Mouse (Mus musculus) embryonic facial prominence, embryonic 15.5 days (tissue): ENCODE measurements at regions not wholly inside any gene's neighbourhood (a gene's known extent, or its start where the extent isn't known, plus 50 kb on each side); places are given as distances from the start of the nearest gene placed in this dataset.

Experiments used
- ATAC-seq: fragments of 200-750 bp; cut with Nextera tagmentation; 2 replicates; pipeline ENCODE4 v1.8.0; 2017; ENCODE audit warnings: low read depth, moderate TSS enrichment; ENCODE audit not compliant: insufficient number of reproducible peaks, low FRiP score, low TSS enrichment
- H3K27ac ChIP-seq: fragments of 300-500 bp; sonication (generic); replicated peaks from 2 replicates; pipeline ENCODE4 v1.5.1; 2015; ENCODE audit warnings: mild to moderate bottlenecking, inconsistent platforms
- H3K27me3 ChIP-seq: fragments of 300-500 bp; sonication (generic); 2 replicates; pipeline ENCODE4 v1.6.1; 2015; ENCODE audit warnings: inconsistent platforms
- H3K36me3 ChIP-seq: fragments of 300-500 bp; sonication (generic); 2 replicates; pipeline ENCODE4 v1.6.1; 2015; ENCODE audit warnings: mild to moderate bottlenecking, inconsistent platforms
- H3K4me1 ChIP-seq: fragments of 300-500 bp; sonication (generic); 2 replicates; pipeline ENCODE4 v1.6.1; 2015; ENCODE audit warnings: inconsistent platforms
- H3K4me2 ChIP-seq: fragments of 300-500 bp; sonication (generic); replicated peaks from 2 replicates; pipeline ENCODE4 v1.6.1; 2015; ENCODE audit warnings: mild to moderate bottlenecking, inconsistent platforms
- H3K4me3 ChIP-seq: fragments of 300-500 bp; sonication (generic); replicated peaks from 2 replicates; pipeline ENCODE4 v1.5.1; 2015; ENCODE audit warnings: mild to moderate bottlenecking, inconsistent platforms
- H3K9ac ChIP-seq: fragments of 300-500 bp; sonication (generic); 2 replicates; pipeline ENCODE4 v1.6.1; 2015; ENCODE audit warnings: inconsistent platforms
- H3K9me3 ChIP-seq: fragments of 300-500 bp; sonication (generic); replicated peaks from 2 replicates; pipeline ENCODE4 v1.6.1; 2016; ENCODE audit warnings: inconsistent platforms
- WGBS: fragments of 180-500 bp; shearing (Covaris S2); methylation state at CpG from one replicate; pipeline ENCODE4 v1.1.7; 2015; 5-methylcytosine and 5-hydroxymethylcytosine counted together

GRCm38 (mm10) chr6:100495131-100495530 is 175.8 kb downstream of the Shq1 start:
- WGBS, result 38% methylated on average over 12 of the region's 12 CpGs
- H3K4me2 ChIP-seq, result no peak overlapping the region
- H3K9me3 ChIP-seq, result no peaks in the 10 kb centered on the region
- peak; percentile 41; the same call in 1 of the 2 replicates for ATAC-seq
- no peaks in the 10 kb centered on the region for H3K36me3 ChIP-seq
- no peak overlapping the region for H3K4me3 ChIP-seq
- H3K9ac ChIP-seq, result no peak overlapping the region
- H3K4me1 ChIP-seq, result peaks cover 18% of the 10 kb centered on the region
- no peaks in the 10 kb centered on the region for H3K27me3 ChIP-seq
- peak overlapping the region; percentile 28; the same call in 1 of the 2 replicates for H3K27ac ChIP-seq

- no peaks in the 10 kb centered on the region for H3K27me3 ChIP-seq
- H3K4me1 ChIP-seq, result peaks cover 12% of the 10 kb centered on the region
- no peak for ATAC-seq
- H3K4me2 ChIP-seq, result no peak overlapping the region
- H3K27ac ChIP-seq, result no peak overlapping the region
- no peak overlapping the region for H3K9ac ChIP-seq
- no peaks in the 10 kb centered on the region for H3K9me3 ChIP-seq
- WGBS, result 72% methylated on average over 1 of the region's 1 CpGs
- H3K36me3 ChIP-seq, result no peaks in the 10 kb centered on the region
- H3K4me3 ChIP-seq, result no peak overlapping the region
Observed at GRCm38 (mm10) chr6:100493558-100493957, 177.4 kb downstream of the Shq1 start.

GRCm38 (mm10) chr6:100491811-100492210 is 179.1 kb downstream of the Shq1 start:
- Histone ChIP-seq H3K9ac (no peak overlapping the region), H3K4me2 (no peak overlapping the region), H3K27me3 (no peaks in the 10 kb centered on the region), H3K4me3 (no peak overlapping the region), H3K36me3 (no peaks in the 10 kb centered on the region), H3K9me3 (no peaks in the 10 kb centered on the region), H3K27ac (no peak overlapping the region), H3K4me1 (peaks cover 12% of the 10 kb centered on the region)
- WGBS, result 90% methylated on average over 6 of the region's 6 CpGs
- no peak for ATAC-seq

GRCm38 (mm10) chr6:100490920-100491712 is 179.8 kb downstream of the Shq1 start:
- WGBS, result 89% methylated on average over 7 of the region's 7 CpGs
- no peak overlapping the region for H3K4me3 ChIP-seq
- ATAC-seq, result no peak
- H3K9ac ChIP-seq, result no peak overlapping the region
- no peaks in the 10 kb centered on the region for H3K36me3 ChIP-seq
- H3K27ac ChIP-seq, result no peak overlapping the region
- H3K9me3 ChIP-seq, result no peaks in the 10 kb centered on the region
- no peaks in the 10 kb centered on the region for H3K27me3 ChIP-seq
- H3K4me2 ChIP-seq, result no peak overlapping the region
- H3K4me1 ChIP-seq, result peaks cover 12% of the 10 kb centered on the region

- H3K4me1 ChIP-seq, result peaks cover 26% of the 10 kb centered on the region
- H3K4me2 ChIP-seq, result peak overlapping the region; percentile 21; the same call in 1 of the 2 replicates
- H3K27me3 ChIP-seq, result no peaks in the 10 kb centered on the region
- no peak overlapping the region for H3K9ac ChIP-seq
- H3K9me3 ChIP-seq, result no peaks in the 10 kb centered on the region
- H3K4me3 ChIP-seq, result no peak overlapping the region
- WGBS, result 33% methylated on average over 3 of the region's 3 CpGs
- ATAC-seq, result 0 out of 2 replicates have a peak, but pooled peaks have one; percentile 5
- peak overlapping the region; percentile 68; the same call in 1 of the 2 replicates for H3K27ac ChIP-seq
- no peaks in the 10 kb centered on the region for H3K36me3 ChIP-seq
Observed at GRCm38 (mm10) chr6:100483836-100484235, 187.1 kb downstream of the Shq1 start.

- no peaks in the 10 kb centered on the region for H3K36me3 ChIP-seq
- peak overlapping the region; percentile 68 for H3K27ac ChIP-seq
- H3K4me3 ChIP-seq, result no peak overlapping the region
- no peaks in the 10 kb centered on the region for H3K27me3 ChIP-seq
- H3K9ac ChIP-seq, result no peak overlapping the region
- peak overlapping the region; percentile 21 for H3K4me2 ChIP-seq
- H3K9me3 ChIP-seq, result no peaks in the 10 kb centered on the region
- peak; percentile 72; the same call in 1 of the 2 replicates for ATAC-seq
- H3K4me1 ChIP-seq, result peaks cover 26% of the 10 kb centered on the region
- 5% methylated on average over 14 of the region's 14 CpGs for WGBS
Observed at GRCm38 (mm10) chr6:100483084-100483810, 187.7 kb downstream of the Shq1 start.

GRCm38 (mm10) chr6:100482572-100482971 is 188.4 kb downstream of the Shq1 start:
- WGBS, result 11% methylated on average over 7 of the region's 7 CpGs
- Histone ChIP-seq H3K36me3 (no peaks in the 10 kb centered on the region), H3K4me2 (peak overlapping the region; percentile 21), H3K27me3 (no peaks in the 10 kb centered on the region), H3K4me1 (peaks cover 26% of the 10 kb centered on the region), H3K9me3 (no peaks in the 10 kb centered on the region), H3K9ac (no peak overlapping the region), H3K27ac (peak overlapping the region; percentile 68), H3K4me3 (no peak overlapping the region)
- ATAC-seq, result no peak

GRCm38 (mm10) chr6:100480525-100480924 is 190.4 kb downstream of the Shq1 start:
- H3K9ac ChIP-seq, result no peak overlapping the region
- 83% methylated on average over 3 of the region's 3 CpGs for WGBS

GRCm38 (mm10) chr6:100479881-100480280 is 191.1 kb downstream of the Shq1 start:
- no peak for ATAC-seq
- Histone ChIP-seq H3K27me3 (no peaks in the 10 kb centered on the region), H3K4me3 (no peak overlapping the region), H3K36me3 (no peaks in the 10 kb centered on the region), H3K4me1 (peaks cover 26% of the 10 kb centered on the region), H3K9me3 (no peaks in the 10 kb centered on the region), H3K27ac (no peak overlapping the region), H3K9ac (no peak overlapping the region), H3K4me2 (no peak overlapping the region)
- WGBS, result 44% methylated on average over 6 of the region's 6 CpGs

More at GRCm38 (mm10) chr6:100480525-100480924, 190.4 kb downstream of the Shq1 start:
- H3K4me3 ChIP-seq, result no peak overlapping the region
- no peak for ATAC-seq
- no peaks in the 10 kb centered on the region for H3K36me3 ChIP-seq
- no peak overlapping the region for H3K27ac ChIP-seq
- H3K27me3 ChIP-seq, result no peaks in the 10 kb centered on the region
- H3K9me3 ChIP-seq, result no peaks in the 10 kb centered on the region
- H3K4me2 ChIP-seq, result no peak overlapping the region
- H3K4me1 ChIP-seq, result peaks cover 26% of the 10 kb centered on the region

- WGBS, result 84% methylated on average over 4 of the region's 4 CpGs
- no peak for ATAC-seq
Observed at GRCm38 (mm10) chr6:100479455-100479854, 191.5 kb downstream of the Shq1 start.

GRCm38 (mm10) chr6:100476550-100477366 is 189.5 kb upstream of the Rybp start:
- Histone ChIP-seq H3K27ac (no peak overlapping the region), H3K36me3 (no peaks in the 10 kb centered on the region), H3K4me1 (peaks cover 1% of the 10 kb centered on the region; the same call in 1 of the 2 replicates), H3K9ac (no peak overlapping the region), H3K4me2 (no peak overlapping the region), H3K27me3 (no peaks in the 10 kb centered on the region), H3K4me3 (no peak overlapping the region), H3K9me3 (no peaks in the 10 kb centered on the region)
- ATAC-seq, result no peak
- 82% methylated on average over 6 of the region's 6 CpGs for WGBS

More at GRCm38 (mm10) chr6:100479455-100479854, 191.5 kb downstream of the Shq1 start:
- Histone ChIP-seq H3K4me1 (peaks cover 26% of the 10 kb centered on the region), H3K9ac (no peak overlapping the region), H3K27me3 (no peaks in the 10 kb centered on the region), H3K9me3 (no peaks in the 10 kb centered on the region), H3K27ac (no peak overlapping the region), H3K4me2 (no peak overlapping the region), H3K4me3 (no peak overlapping the region), H3K36me3 (no peaks in the 10 kb centered on the region)
